Mouse (Mus musculus) C2C12 (cell line): Measurements from ENCODE around the gene Gm20388.

Experiments used
- CTCF ChIP-seq: IDR thresholded peaks from one replicate; pipeline ENCODE4 v1.5.1; 2011; ENCODE audit not compliant: control insufficient read depth, insufficient read depth, insufficient read length
- MAX ChIP-seq: IDR thresholded peaks from one replicate; pipeline ENCODE4 v1.6.1; 2011; ENCODE audit warnings: mild to moderate bottlenecking, control low read depth
- USF1 ChIP-seq: IDR thresholded peaks from one replicate; pipeline ENCODE4 v1.6.1; 2011; ENCODE audit warnings: low read depth, mild to moderate bottlenecking, control low read depth, moderate library complexity

DNA sequence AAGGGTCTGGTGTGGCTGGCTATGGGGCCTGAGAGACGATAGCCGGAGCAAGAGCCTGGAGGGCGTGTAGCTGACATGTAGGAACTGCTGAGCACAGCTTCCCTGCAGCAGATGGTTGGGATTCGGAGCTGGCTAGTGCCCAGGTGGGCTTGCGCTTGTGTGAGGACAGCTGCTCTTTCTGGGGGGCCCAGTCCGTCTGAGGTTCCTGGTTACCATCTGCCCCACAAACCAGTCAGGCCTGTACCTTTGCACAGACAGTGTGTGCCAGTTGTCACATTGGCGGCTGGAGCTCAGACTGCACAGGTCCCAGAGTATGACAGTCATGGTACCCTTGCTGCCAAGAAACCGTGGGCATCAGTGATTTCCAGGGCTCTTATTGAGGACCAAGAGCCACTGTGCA is 2397.2 kb downstream of the Gm20388 start:
- TF ChIP-seq MAX (no peak), CTCF (no peak), USF1 (no peak)
